Mouse (Mus musculus) MEL (cell line): ENCODE data around the gene Mrps21. TPM values are rescaled to one million over a fixed set of nuclear protein-coding genes. Genes with fewer than 3 reads are reported as not detected.

Experiments used
- DNase-seq: peaks from one replicate; pipeline ENCODE4 v3.0.0; 2011; ENCODE audit warnings: low read depth, low spot score
- H3K27ac ChIP-seq: 2 replicates; pipeline ENCODE4 v1.5.1; 2012; ENCODE audit warnings: low read depth, mild to moderate bottlenecking, control low read depth, low read length, moderate library complexity; ENCODE audit not compliant: control insufficient read depth
- H3K27me3 ChIP-seq, 2 experiments: fragments of 150-350 bp in 1 of 2; sonication (generic) in 1 of 2; 2 replicates each; pipeline ENCODE4 v1.6.1; 2012; ENCODE audit warnings: low read length in 2 of 2, mild to moderate bottlenecking in 2 of 2, improper control_type of control experiment in 1 of 2, moderate library complexity in 1 of 2; ENCODE audit not compliant: insufficient read depth in 2 of 2, control insufficient read depth in 1 of 2
- H3K36me3 ChIP-seq, 2 experiments: 2 replicates each; pipeline ENCODE4 v1.6.1; 2012 to 2014; ENCODE audit warnings: low read length in 2 of 2, improper control_type of control experiment in 1 of 2, inconsistent platforms in 1 of 2, mild to moderate bottlenecking in 1 of 2; ENCODE audit not compliant: insufficient read depth in 2 of 2, control insufficient read depth in 1 of 2
- H3K4me1 ChIP-seq, 2 experiments: fragments of 150-350 bp in 1 of 2; sonication (generic) in 1 of 2; 2 replicates each; pipeline ENCODE4 v1.6.1; 2012; ENCODE audit warnings: low read length in 2 of 2, improper control_type of control experiment in 1 of 2, mild to moderate bottlenecking in 1 of 2; ENCODE audit not compliant: insufficient read depth in 2 of 2, control insufficient read depth in 1 of 2
- H3K4me3 ChIP-seq, 2 experiments: fragments of 150-350 bp in 1 of 2; sonication (generic) in 1 of 2; 2 replicates each; pipeline ENCODE4 v1.5.1; 2012; ENCODE audit warnings: low read depth in 2 of 2, low read length in 2 of 2, mild to moderate bottlenecking in 2 of 2, moderate library complexity in 2 of 2, control low read depth in 1 of 2, improper control_type of control experiment in 1 of 2; ENCODE audit not compliant: control insufficient read depth in 1 of 2, insufficient read depth in 1 of 2
- H3K79me2 ChIP-seq: 2 replicates; pipeline ENCODE4 v1.6.1; 2012; ENCODE audit warnings: mild to moderate bottlenecking, low read length, moderate library complexity; ENCODE audit not compliant: control insufficient read depth, poor library complexity, insufficient read depth
- H3K9ac ChIP-seq: 2 replicates; pipeline ENCODE4 v1.6.1; 2012; ENCODE audit warnings: low read depth, mild to moderate bottlenecking, control low read depth, low read length, moderate library complexity; ENCODE audit not compliant: control insufficient read depth, poor library complexity, severe bottlenecking
- H3K9me3 ChIP-seq: fragments of 150-350 bp; sonication (generic); replicated peaks from 2 replicates; pipeline ENCODE4 v1.6.1; 2012; ENCODE audit warnings: mild to moderate bottlenecking, low read length, improper control_type of control experiment, moderate library complexity; ENCODE audit not compliant: insufficient read depth
- BHLHE40 ChIP-seq: IDR thresholded peaks from 2 replicates; pipeline ENCODE4 v1.6.1; 2012; ENCODE audit warnings: low read depth, mild to moderate bottlenecking, inconsistent platforms, low read length, improper control_type of control experiment, borderline replicate concordance
- CHD1 ChIP-seq: IDR thresholded peaks from 2 replicates; pipeline ENCODE4 v1.6.1; 2012; ENCODE audit warnings: low read depth, mild to moderate bottlenecking, inconsistent platforms, low read length, improper control_type of control experiment
- CHD2 ChIP-seq: IDR thresholded peaks from 2 replicates; pipeline ENCODE4 v1.6.1; 2011; ENCODE audit warnings: low read length, improper control_type of control experiment
- CTCF ChIP-seq, 3 experiments: IDR thresholded peaks in 2 of 3; conservative IDR thresholded peaks in 1 of 3; 2 replicates each; pipeline ENCODE4 v1.5.1; 2011 to 2012; ENCODE audit warnings: low read length in 3 of 3, low read depth in 2 of 3, mild to moderate bottlenecking in 2 of 3, improper control_type of control experiment in 1 of 3, inconsistent platforms in 1 of 3, mixed read lengths in 1 of 3, moderate library complexity in 1 of 3; ENCODE audit not compliant: control insufficient read depth in 1 of 3, insufficient read depth in 1 of 3, poor library complexity in 1 of 3, severe bottlenecking in 1 of 3
- E2F4 ChIP-seq: IDR thresholded peaks from 2 replicates; pipeline ENCODE4 v1.6.1; 2011; ENCODE audit warnings: low read depth, low read length, improper control_type of control experiment, borderline replicate concordance
- ELF1 ChIP-seq: IDR thresholded peaks from 2 replicates; pipeline ENCODE4 v1.6.1; 2014; ENCODE audit warnings: low read depth, mild to moderate bottlenecking, inconsistent platforms, low read length, improper control_type of control experiment, moderate library complexity
- ETS1 ChIP-seq: IDR thresholded peaks from 2 replicates; pipeline ENCODE4 v1.6.1; 2012; ENCODE audit warnings: low read depth, mild to moderate bottlenecking, inconsistent platforms, low read length, improper control_type of control experiment, moderate library complexity
- GABPA ChIP-seq: IDR thresholded peaks from 2 replicates; pipeline ENCODE4 v1.6.1; 2012; ENCODE audit warnings: low read depth, mild to moderate bottlenecking, inconsistent platforms, low read length, improper control_type of control experiment, moderate library complexity
- GATA1 ChIP-seq: IDR thresholded peaks from 2 replicates; pipeline ENCODE4 v1.6.1; 2011; ENCODE audit warnings: low read depth, low read length, improper control_type of control experiment
- HCFC1 ChIP-seq: IDR thresholded peaks from 2 replicates; pipeline ENCODE4 v1.6.1; 2012; ENCODE audit warnings: low read depth, mild to moderate bottlenecking, inconsistent platforms, low read length, improper control_type of control experiment, moderate library complexity
- KAT2A ChIP-seq: conservative IDR thresholded peaks from 2 replicates; pipeline ENCODE4 v1.6.1; 2012; ENCODE audit warnings: low read depth, low read length, improper control_type of control experiment, inconsistent platforms
- MAFK ChIP-seq: IDR thresholded peaks from 2 replicates; pipeline ENCODE4 v1.6.1; 2011; ENCODE audit warnings: low read depth, mild to moderate bottlenecking, low read length, improper control_type of control experiment, borderline replicate concordance
- MAX ChIP-seq: IDR thresholded peaks from 2 replicates; pipeline ENCODE4 v1.6.1; 2011; ENCODE audit warnings: low read length, improper control_type of control experiment
- MAZ ChIP-seq: IDR thresholded peaks from 2 replicates; pipeline ENCODE4 v1.6.1; 2012; ENCODE audit warnings: low read depth, mild to moderate bottlenecking, inconsistent platforms, low read length, improper control_type of control experiment
- MEF2A ChIP-seq: IDR thresholded peaks from 2 replicates; pipeline ENCODE4 v1.6.1; 2014; ENCODE audit warnings: low read depth, mild to moderate bottlenecking, inconsistent platforms, low read length, improper control_type of control experiment; ENCODE audit not compliant: poor library complexity, insufficient replicate concordance, severe bottlenecking; ENCODE audit errors: extremely low read depth
- MXI1 ChIP-seq: IDR thresholded peaks from 2 replicates; pipeline ENCODE4 v1.6.1; 2011; ENCODE audit warnings: mild to moderate bottlenecking, low read depth, low read length, improper control_type of control experiment
- MYB ChIP-seq: IDR thresholded peaks from 2 replicates; pipeline ENCODE4 v1.6.1; 2011; ENCODE audit warnings: mild to moderate bottlenecking, low read depth, low read length, improper control_type of control experiment
- MYC ChIP-seq: IDR thresholded peaks from 2 replicates; pipeline ENCODE4 v1.6.1; 2011; ENCODE audit warnings: low read depth, mild to moderate bottlenecking, low read length, improper control_type of control experiment, moderate library complexity
- NELFE ChIP-seq: IDR thresholded peaks from 2 replicates; pipeline ENCODE4 v1.6.1; 2011; ENCODE audit warnings: low read depth, low read length, improper control_type of control experiment
- NRF1 ChIP-seq: IDR thresholded peaks from 2 replicates; pipeline ENCODE4 v1.6.1; 2014; ENCODE audit warnings: low read depth, mild to moderate bottlenecking, inconsistent platforms, low read length, improper control_type of control experiment, moderate library complexity; ENCODE audit not compliant: poor library complexity, insufficient read depth, severe bottlenecking
- POLR2A ChIP-seq, 2 experiments: IDR thresholded peaks; 2 replicates each; pipeline ENCODE4 v1.6.1; 2011 to 2012; ENCODE audit warnings: low read length in 2 of 2, mild to moderate bottlenecking in 2 of 2, control low read depth in 1 of 2, improper control_type of control experiment in 1 of 2, low read depth in 1 of 2, moderate library complexity in 1 of 2; ENCODE audit not compliant: control insufficient read depth in 1 of 2, insufficient read depth in 1 of 2, poor library complexity in 1 of 2
- POLR2AphosphoS2 ChIP-seq: IDR thresholded peaks from 2 replicates; pipeline ENCODE4 v1.6.1; 2011; ENCODE audit warnings: low read length, improper control_type of control experiment
- POLR2AphosphoS5 ChIP-seq: IDR thresholded peaks from 2 replicates; pipeline ENCODE4 v1.6.1; 2012; ENCODE audit warnings: low read depth, borderline replicate concordance, mild to moderate bottlenecking, inconsistent platforms, low read length, moderate library complexity, mixed read lengths
- RAD21 ChIP-seq: IDR thresholded peaks from 2 replicates; pipeline ENCODE4 v1.6.1; 2011; ENCODE audit warnings: mild to moderate bottlenecking, low read depth, low read length, improper control_type of control experiment
- RCOR1 ChIP-seq: IDR thresholded peaks from 2 replicates; pipeline ENCODE4 v1.6.1; 2012; ENCODE audit warnings: low read depth, mild to moderate bottlenecking, inconsistent platforms, low read length, improper control_type of control experiment
- SIN3A ChIP-seq: IDR thresholded peaks from 2 replicates; pipeline ENCODE4 v1.6.1; 2012; ENCODE audit warnings: low read length, improper control_type of control experiment, inconsistent platforms
- SMC3 ChIP-seq: IDR thresholded peaks from 2 replicates; pipeline ENCODE4 v1.6.1; 2011; ENCODE audit warnings: low read depth, low read length, improper control_type of control experiment
- TBP ChIP-seq: IDR thresholded peaks from 2 replicates; pipeline ENCODE4 v1.8.0; 2011; ENCODE audit warnings: low read depth, low read length, improper control_type of control experiment
- TCF12 ChIP-seq: IDR thresholded peaks from 2 replicates; pipeline ENCODE4 v1.6.1; 2014; ENCODE audit warnings: low read depth, mild to moderate bottlenecking, inconsistent platforms, low read length, improper control_type of control experiment, moderate library complexity
- UBTF ChIP-seq: IDR thresholded peaks from 2 replicates; pipeline ENCODE4 v1.6.1; 2012; ENCODE audit warnings: low read depth, mild to moderate bottlenecking, inconsistent platforms, low read length, improper control_type of control experiment, moderate library complexity, borderline replicate concordance; ENCODE audit not compliant: insufficient read depth
- USF1 ChIP-seq: IDR thresholded peaks from 2 replicates; pipeline ENCODE4 v1.6.1; 2014; ENCODE audit warnings: low read depth, mild to moderate bottlenecking, inconsistent platforms, low read length, improper control_type of control experiment, moderate library complexity
- USF2 ChIP-seq, 2 experiments: IDR thresholded peaks; 2 replicates each; pipeline ENCODE4 v1.6.1; 2011 to 2012; ENCODE audit warnings: improper control_type of control experiment in 2 of 2, low read length in 2 of 2, borderline replicate concordance in 1 of 2, inconsistent platforms in 1 of 2, low read depth in 1 of 2, mild to moderate bottlenecking in 1 of 2; ENCODE audit not compliant: insufficient read depth in 1 of 2
- ZC3H11A ChIP-seq: IDR thresholded peaks from 2 replicates; pipeline ENCODE4 v1.6.1; 2012; ENCODE audit warnings: low read depth, mild to moderate bottlenecking, inconsistent platforms, low read length, improper control_type of control experiment
- ZKSCAN1 ChIP-seq: IDR thresholded peaks from 2 replicates; pipeline ENCODE4 v1.6.1; 2012; ENCODE audit warnings: low read depth, mild to moderate bottlenecking, inconsistent platforms, low read length, improper control_type of control experiment, moderate library complexity
- ZNF384 ChIP-seq: IDR thresholded peaks from 2 replicates; pipeline ENCODE4 v1.6.1; 2012; ENCODE audit warnings: low read depth, mild to moderate bottlenecking, inconsistent platforms, low read length, improper control_type of control experiment
- polyA plus RNA-seq, 2 experiments: library from polyadenylated mRNA; stranded (reverse) in 1 of 2; unstranded in 1 of 2; fragments of >175 nt in 1 of 2; fragments of >200 nt in 1 of 2; gene quantifications; 2 replicates each; pipeline versions ENCODE4 v1.2.1 to v1.2.4; 2012; ENCODE audit warnings: low replicate concordance in 2 of 2, low read depth in 1 of 2; ENCODE audit not compliant: insufficient read length in 2 of 2, insufficient read depth in 1 of 2, missing spikeins in 1 of 2
- total RNA-seq: library from RNA; depleted of rRNA; stranded (reverse); fragments of 300-350 nt; gene quantifications from 2 replicates; pipeline ENCODE4 v1.2.3, GENCODE M21; 2012; rRNA removed

Gene Mrps21
- 524 and 586 TPM in 2 replicates for total RNA-seq
- polyA plus RNA-seq = 100 to 1,000 TPM in 1 of 2 experiments, not detected in 1; 469 TPM

- Histone ChIP-seq H3K79me2 (peaks cover 37% of the 10 kb centered on the region), H3K4me3 (peak within 1 kb of the TSS; percentile 75 to 80), H3K9ac (peak within 1 kb of the TSS; percentile 83), H3K9me3 (no peaks in the 10 kb centered on the region), H3K27me3 (no peaks in the 10 kb centered on the region), H3K27ac (peak within 1 kb of the TSS; percentile 85), H3K36me3 (peaks cover 3 to 17% of the 10 kb centered on the region in 2 experiments), H3K4me1 (peaks cover 4 to 8% of the 10 kb centered on the region in 2 experiments)
- DNase-seq = peak; percentile 99
- peak; percentile 99 for TF ChIP-seq POLR2AphosphoS2
- TF ChIP-seq CTCF (IDR thresholded peaks at IDR 0.05 in 2 of 3, conservative IDR thresholded peaks at IDR 0.05 in 1 of 3; ENCODE audit: control insufficient read depth in 1 of 3, insufficient read depth in 1 of 3, low read depth in 2 of 3, low read length in 3 of 3, poor library complexity in 1 of 3, severe bottlenecking in 1 of 3) = peak in 1 of 3 experiments; percentile 19; a peak in 1 of 6 replicates
- peak; percentile 76; the same call in 1 of the 2 replicates for TF ChIP-seq MEF2A
- peak; percentile 98 for TF ChIP-seq SIN3A
- TF ChIP-seq MYB = no peak
- TF ChIP-seq USF2 (IDR thresholded peaks at IDR 0.05; ENCODE audit: borderline replicate concordance in 1 of 2, insufficient read depth in 1 of 2, low read depth in 1 of 2, low read length in 2 of 2) = no peak
- TF ChIP-seq RAD21 = no peak
- peak; percentile 90 for TF ChIP-seq NRF1
- TF ChIP-seq GATA1 = no peak
- peak; percentile 93 for TF ChIP-seq HCFC1
- TF ChIP-seq USF1 = peak; percentile 64; the same call in 1 of the 2 replicates
- peak; percentile 99 for TF ChIP-seq NELFE
- TF ChIP-seq POLR2A (IDR thresholded peaks at IDR 0.05; ENCODE audit: control insufficient read depth in 1 of 2, insufficient read depth in 1 of 2, low read depth in 1 of 2, low read length in 2 of 2, poor library complexity in 1 of 2) = peak; percentile 99 to 100
- peak; percentile 84 for TF ChIP-seq MYC
- TF ChIP-seq ELF1 = peak; percentile 97
- peak; percentile 89 for TF ChIP-seq MAX
- peak; percentile 84 for TF ChIP-seq KAT2A
- peak; percentile 88; the same call in 1 of the 2 replicates for TF ChIP-seq UBTF
- TF ChIP-seq ETS1 = peak; percentile 74
- TF ChIP-seq ZKSCAN1 = peak; percentile 12; the same call in 1 of the 2 replicates
- peak; percentile 42 for TF ChIP-seq CHD2
- TF ChIP-seq ZNF384 = peak; percentile 79; the same call in 1 of the 2 replicates
- peak; percentile 89 for TF ChIP-seq MXI1
- no peak for TF ChIP-seq ZC3H11A
- TF ChIP-seq RCOR1 = peak; percentile 64
- 0 out of 2 replicates have a peak, but pooled peaks have one; percentile 18 for TF ChIP-seq GABPA
- TF ChIP-seq TBP = peak; percentile 92
- peak; percentile 89; the same call in 1 of the 2 replicates for TF ChIP-seq POLR2AphosphoS5
- peak; percentile 64; the same call in 1 of the 2 replicates for TF ChIP-seq BHLHE40
- peak; percentile 90 for TF ChIP-seq MAZ
- peak; percentile 54; the same call in 1 of the 2 replicates for TF ChIP-seq E2F4
- peak; percentile 86 for TF ChIP-seq TCF12
- TF ChIP-seq CHD1 = peak; percentile 87
- no peak for TF ChIP-seq MAFK
- no peak; the same call in 1 of the 2 replicates for TF ChIP-seq SMC3
Measured at GRCm38 (mm10) chr3:95871392-95871867, at the start of gene Mrps21. Gene Mrps21 (minus strand): TSS chr3:95871519.
